Mouse (Mus musculus) brown adipose tissue, adult 24 weeks (tissue): Measurements from ENCODE around the gene Hadhb. TPM values are rescaled to one million over a fixed set of nuclear protein-coding genes. Genes with fewer than 3 reads are reported as not detected.

Experiments
- H3K27ac ChIP-seq: fragments of 200-500 bp; replicated peaks from 2 replicates; pipeline ENCODE4 v1.5.1; 2012; ENCODE audit warnings: low read depth, mild to moderate bottlenecking, low read length
- H3K4me1 ChIP-seq: fragments of 200-500 bp; 2 replicates; pipeline ENCODE4 v1.6.1; 2012; ENCODE audit warnings: low read length, mixed read lengths; ENCODE audit not compliant: control insufficient read depth, insufficient read depth, insufficient read length
- H3K4me3 ChIP-seq: fragments of 200-500 bp; 2 replicates; pipeline ENCODE4 v1.5.1; 2012; ENCODE audit warnings: low read depth, mild to moderate bottlenecking, low read length, moderate library complexity; ENCODE audit not compliant: insufficient read depth
- polyA plus RNA-seq: library from polyadenylated mRNA; stranded (reverse); fragments of >200 nt; gene quantifications from 2 replicates; pipeline ENCODE4 v1.2.4, GENCODE M21; 2012; ENCODE audit not compliant: missing spikeins, insufficient read depth, insufficient read length

Gene Hadhb
- 4,023 and 4,386 TPM in 2 replicates for polyA plus RNA-seq

GRCm38 (mm10) chr5:30154474-30155394 lies at the start of gene Hadhb, which contains the start of gene Hadha:
Hadhb (plus strand) TSS chr5:30155248.
Hadha (minus strand) TSS chr5:30155162.
- H3K27ac ChIP-seq: peak within 1 kb of the TSS; percentile 97
- H3K4me1 ChIP-seq: peaks cover 7% of the 10 kb centered on the region; the same call in 1 of the 2 replicates
- H3K4me3 ChIP-seq: peak within 1 kb of the TSS; percentile 69

GRCm38 (mm10) chr5:30105668-30106300 lies 49.3 kb upstream of the Hadhb start, which contains the start of gene 3110082J24Rik:
3110082J24Rik (minus strand) TSS chr5:30106086.
- Histone ChIP-seq H3K4me3 (peak within 1 kb of the TSS; percentile 37), H3K4me1 (no peaks in the 10 kb centered on the region), H3K27ac (no peak within 1 kb of the TSS)

GRCm38 (mm10) chr5:30106756-30107155 lies 48.3 kb upstream of the Hadhb start:
- H3K27ac ChIP-seq: no peak overlapping the region
- H3K4me1 ChIP-seq: no peaks in the 10 kb centered on the region
- no peak overlapping the region for H3K4me3 ChIP-seq

- H3K4me1 ChIP-seq: no peaks in the 10 kb centered on the region
- no peak overlapping the region for H3K4me3 ChIP-seq
- H3K27ac ChIP-seq: no peak overlapping the region
These were observed 47.9 kb upstream of the Hadhb start for GRCm38 (mm10) chr5:30107186-30107585.

- Histone ChIP-seq H3K4me3 (no peak overlapping the region), H3K4me1 (no peaks in the 10 kb centered on the region), H3K27ac (no peak overlapping the region)
These were observed 47.4 kb upstream of the Hadhb start for GRCm38 (mm10) chr5:30107611-30108041.

GRCm38 (mm10) chr5:30108233-30108632 lies 46.8 kb upstream of the Hadhb start:
- Histone ChIP-seq H3K4me3 (no peak overlapping the region), H3K4me1 (no peaks in the 10 kb centered on the region), H3K27ac (no peak overlapping the region)

- Histone ChIP-seq H3K4me3 (no peak overlapping the region), H3K4me1 (no peaks in the 10 kb centered on the region), H3K27ac (no peak overlapping the region)
These were observed 45.1 kb upstream of the Hadhb start for GRCm38 (mm10) chr5:30109899-30110298.

- Histone ChIP-seq H3K27ac (no peak overlapping the region), H3K4me1 (no peaks in the 10 kb centered on the region), H3K4me3 (peak overlapping the region; percentile 12; the same call in 1 of the 2 replicates)
These were observed 44.5 kb upstream of the Hadhb start for GRCm38 (mm10) chr5:30110371-30111060.

GRCm38 (mm10) chr5:30111126-30111525 lies 43.9 kb upstream of the Hadhb start:
- Histone ChIP-seq H3K4me1 (no peaks in the 10 kb centered on the region), H3K27ac (no peak overlapping the region), H3K4me3 (peak overlapping the region; percentile 12; the same call in 1 of the 2 replicates)

- Histone ChIP-seq H3K4me3 (no peak overlapping the region), H3K27ac (no peak overlapping the region), H3K4me1 (no peaks in the 10 kb centered on the region)
These were observed 43.3 kb upstream of the Hadhb start for GRCm38 (mm10) chr5:30111771-30112170.

- Histone ChIP-seq H3K4me1 (no peaks in the 10 kb centered on the region), H3K4me3 (no peak overlapping the region), H3K27ac (no peak overlapping the region)
These were observed 42.4 kb upstream of the Hadhb start for GRCm38 (mm10) chr5:30112533-30113068.

GRCm38 (mm10) chr5:30113881-30114760 lies 40.9 kb upstream of the Hadhb start:
- Histone ChIP-seq H3K27ac (no peak overlapping the region), H3K4me3 (peak overlapping the region; percentile 48), H3K4me1 (no peaks in the 10 kb centered on the region)

- Histone ChIP-seq H3K4me1 (no peaks in the 10 kb centered on the region), H3K27ac (no peak overlapping the region), H3K4me3 (peak overlapping the region; percentile 48)
These were observed 40.3 kb upstream of the Hadhb start for GRCm38 (mm10) chr5:30114761-30115140.

GRCm38 (mm10) chr5:30115718-30116117 lies 39.3 kb upstream of the Hadhb start:
- H3K4me1 ChIP-seq: no peaks in the 10 kb centered on the region
- no peak overlapping the region for H3K4me3 ChIP-seq
- H3K27ac ChIP-seq: no peak overlapping the region
